Mouse (Mus musculus): ENCODE measurements at regions not wholly inside any gene's neighbourhood (a gene's known extent, or its start where the extent isn't known, plus 50 kb on each side); places are given as distances from the start of the nearest gene placed in this dataset.
A peak's percentile ranks its signal among the peaks of the same experiment; 100 is the strongest.
"Not testable (repeated sequence)": the region's sequence is repeated elsewhere in the genome, so short reads cannot be mapped to it uniquely, and the experiment has no call there.

DNA sequence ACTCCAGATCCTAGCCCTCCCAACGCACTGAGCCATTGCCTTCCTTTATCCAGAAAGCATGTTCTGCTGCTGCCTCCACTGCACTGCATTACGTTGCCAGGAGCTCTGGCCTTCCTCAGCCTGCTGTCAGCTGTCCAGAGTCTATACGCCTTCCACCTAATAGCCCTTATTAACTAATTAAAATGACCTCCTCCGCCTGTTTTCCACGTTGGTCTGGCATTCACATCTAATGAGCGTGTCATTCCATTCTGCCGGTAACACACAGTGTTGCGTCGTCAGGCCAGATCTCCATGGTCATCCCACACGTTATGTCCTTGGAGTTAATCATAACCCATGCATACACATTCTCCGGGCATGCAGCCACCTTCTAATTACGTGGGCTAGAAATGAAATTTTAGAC is 56.7 kb upstream of the Med4 start:
- DNase-seq = peak; percentile 26 to 35

GRCm38 (mm10) chr14:73452321-73453082 is 57.3 kb upstream of the Med4 start:
- DNase-seq = no peak

- no peak for DNase-seq
Observed at GRCm38 (mm10) chr14:73451291-73452045, 58.4 kb upstream of the Med4 start.

- DNase-seq = no peak
Observed at GRCm38 (mm10) chr14:73449901-73450495, 59.8 kb upstream of the Med4 start.

- no peak for DNase-seq
Observed at GRCm38 (mm10) chr14:73449111-73449510, 60.7 kb upstream of the Med4 start.

GRCm38 (mm10) chr14:73445508-73446256 is 60.6 kb upstream of the Itm2b start:
- no peak for DNase-seq

- DNase-seq = no peak
Observed at GRCm38 (mm10) chr14:73444733-73445132, 59.6 kb upstream of the Itm2b start.

GRCm38 (mm10) chr14:73441951-73442716 is 57.0 kb upstream of the Itm2b start:
- no peak for DNase-seq

DNA sequence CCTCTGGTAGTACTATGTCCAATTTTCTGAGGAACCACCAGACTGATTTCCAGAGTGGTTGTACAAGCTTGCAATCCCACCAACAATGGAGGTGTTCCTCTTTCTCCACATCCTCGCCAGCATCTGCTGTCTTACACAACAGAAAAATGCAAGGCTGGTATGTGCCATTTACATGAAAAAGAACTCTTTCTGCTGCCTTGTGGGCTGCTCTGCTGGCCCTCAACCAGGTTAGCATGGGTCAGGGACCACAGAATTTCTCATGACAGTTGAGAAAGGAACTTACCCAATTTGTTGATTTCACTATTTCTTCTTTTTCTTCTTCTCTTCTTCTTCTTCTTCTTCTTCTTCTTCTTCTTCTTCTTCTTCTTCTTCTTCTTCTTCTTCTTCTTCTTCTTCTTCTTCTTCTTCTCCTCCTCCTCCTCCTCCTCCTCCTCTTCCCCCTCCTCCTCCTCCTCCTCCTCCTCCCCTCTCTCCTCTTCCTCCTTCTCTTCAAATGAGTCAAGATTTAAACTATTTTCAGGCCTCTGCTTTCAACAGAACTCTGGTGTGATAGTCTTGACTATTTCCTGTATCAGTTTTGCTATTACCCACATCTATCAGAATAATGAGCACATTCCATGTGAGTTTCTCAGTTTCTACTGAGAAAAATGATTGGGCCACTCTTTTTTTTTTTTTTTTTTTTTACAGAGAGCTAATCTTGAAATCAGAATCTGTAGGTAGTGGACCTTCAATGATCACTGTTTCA is 56.3 kb upstream of the Itm2b start:
- DNase-seq = not testable (repeated sequence)

- DNase-seq = no peak
Observed at GRCm38 (mm10) chr14:73439802-73440309, 54.8 kb upstream of the Itm2b start.

GRCm38 (mm10) chr14:73435839-73436238 is 50.8 kb upstream of the Itm2b start:
- DNase-seq = no peak

Data from cerebellum, postnatal 25 days (tissue).